Mouse (Mus musculus) gonadal fat pad, adult 2 months (tissue): Measurements from ENCODE around the gene Fam161b. TPM values are rescaled to one million over a fixed set of nuclear protein-coding genes. Genes with fewer than 3 reads are reported as not detected.

ENCODE experiments used
- DNase-seq: peaks from one replicate; pipeline ENCODE4 v3.0.0-alpha.2; 2012; ENCODE audit warnings: low read depth
- polyA plus RNA-seq: library from polyadenylated mRNA; depleted of rRNA; stranded (reverse); fragments of >200 nt; gene quantifications from 2 replicates; pipeline ENCODE4 v1.2.3, GENCODE M21; 2012; rRNA removed

Fam161b gene
- polyA plus RNA-seq: 1.2 and 1.3 TPM in 2 replicates

DNA sequence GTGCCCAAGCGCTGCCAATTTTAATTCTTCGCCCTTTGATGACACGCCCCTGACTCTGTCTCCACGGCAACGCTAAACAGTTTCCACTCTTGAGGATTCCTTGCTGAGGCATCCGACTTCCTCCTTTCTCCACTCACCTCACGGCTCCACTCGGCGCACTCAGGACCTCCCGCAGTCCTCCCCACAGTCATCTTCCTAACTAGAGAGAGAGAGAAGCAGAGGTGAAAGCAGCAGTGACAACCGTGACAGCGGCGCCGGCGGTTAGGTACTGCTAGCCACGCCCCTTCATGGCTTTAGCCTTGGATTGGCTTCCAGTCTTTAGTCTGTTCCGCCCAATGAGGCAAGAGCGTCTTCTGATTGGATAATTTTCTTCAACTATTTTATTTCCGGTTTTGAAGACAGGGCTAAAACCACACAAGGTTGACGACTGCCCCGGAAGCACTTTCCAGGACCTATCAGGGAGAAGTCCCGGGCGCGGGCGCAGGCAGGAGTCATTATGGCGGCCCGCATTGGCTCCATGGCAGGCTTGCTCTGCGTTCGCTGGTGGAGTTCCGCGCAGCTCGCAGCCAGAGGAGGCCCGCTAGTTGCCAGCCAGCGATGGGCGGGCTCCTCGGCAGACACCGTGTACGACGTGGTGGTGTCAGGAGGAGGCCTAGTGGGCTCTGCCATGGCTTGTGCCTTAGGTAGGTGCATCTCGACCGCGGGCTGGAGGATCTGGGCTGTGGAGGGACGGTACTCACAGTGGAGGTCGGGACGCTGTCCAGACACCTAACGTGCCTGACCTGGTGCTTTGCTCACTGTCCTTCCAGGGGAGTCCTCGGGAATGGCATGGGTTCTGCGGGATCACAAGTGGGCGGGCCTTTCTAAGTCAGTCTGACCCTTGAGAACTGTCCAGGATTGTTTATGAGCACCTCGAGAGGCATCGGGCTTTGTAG is at the start of gene Fam161b, which contains the start of gene Coq6:
Gene Fam161b (minus strand): TSS at position 279 of the 935 bp plus-strand sequence.
Gene Coq6 (plus strand): TSS at position 103 of the 935 bp plus-strand sequence.
- peak; percentile 86 for DNase-seq

GRCm38 (mm10) chr12:84408819-84409507 is 47.3 kb upstream of the Fam161b start, which contains the start of the genes Entpd5 and Bbof1:
Gene Entpd5, minus strand, starts transcription at chr12:84409029.
Gene Bbof1, plus strand, starts transcription at chr12:84409071.
- no peak for DNase-seq

DNA sequence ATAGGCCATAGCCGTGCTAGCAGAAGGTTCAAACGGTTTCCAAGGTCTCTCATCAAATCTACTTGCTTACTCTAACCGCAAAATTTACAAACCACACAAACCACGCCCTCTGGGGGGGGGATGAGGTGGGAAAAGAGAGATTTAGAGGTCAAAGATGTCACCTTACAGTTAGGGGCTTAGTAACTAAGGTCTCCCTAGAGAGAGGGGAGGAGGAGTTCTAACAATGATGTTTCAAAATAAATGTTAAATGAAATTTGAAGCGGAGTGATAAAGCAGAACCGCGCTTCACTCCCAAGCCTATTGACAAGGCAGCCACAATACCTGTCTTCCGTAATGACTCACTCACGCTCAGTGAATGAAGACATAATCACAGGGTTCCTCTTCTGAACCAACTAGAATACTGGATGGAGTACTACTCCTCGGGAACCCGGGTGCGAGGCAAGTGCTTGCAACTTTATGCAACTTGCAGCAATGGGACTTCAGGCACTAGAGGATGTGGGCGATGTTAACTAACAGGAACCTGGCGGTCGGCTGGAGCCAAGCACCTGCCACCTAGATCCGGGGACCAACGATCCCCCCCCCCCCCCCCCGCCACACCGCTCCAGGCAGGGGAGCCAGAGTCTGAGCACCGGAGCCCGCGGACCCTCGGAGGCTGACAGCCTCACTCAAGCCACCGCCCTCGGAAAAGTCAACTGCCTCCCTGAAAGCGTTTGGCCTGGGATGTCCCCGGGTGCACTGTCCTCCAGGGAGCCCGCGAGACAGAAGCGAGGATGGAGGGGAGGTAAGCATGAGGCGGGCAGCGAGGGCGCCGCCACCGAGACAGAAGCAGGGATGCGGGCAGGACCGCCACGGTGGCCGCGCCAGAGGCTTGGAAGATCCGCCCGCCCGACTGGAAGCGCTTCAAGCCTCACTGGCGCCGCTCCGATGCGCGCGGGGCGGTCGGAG is 46.5 kb upstream of the Fam161b start:
- DNase-seq: no peak

DNA sequence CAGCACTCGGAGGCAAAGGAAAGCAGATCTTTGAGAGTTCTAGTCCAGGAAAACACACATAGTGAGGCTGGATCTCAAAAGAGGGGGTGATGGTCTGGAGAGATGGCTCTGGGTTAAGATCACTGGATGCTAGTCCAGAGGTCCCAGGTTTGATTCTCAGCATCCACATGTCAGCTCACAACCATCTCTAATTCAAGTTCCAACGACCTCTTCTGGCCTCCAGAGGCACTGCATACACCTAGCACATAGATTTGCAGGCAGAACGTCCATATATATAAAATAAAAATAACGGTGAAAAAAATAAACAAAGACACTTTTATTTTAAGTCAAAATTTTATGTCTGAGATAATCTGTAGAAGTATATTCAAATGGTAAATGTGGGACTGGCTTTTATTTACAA is 45.6 kb upstream of the Fam161b start:
- no peak for DNase-seq

- no peak for DNase-seq
Observed at GRCm38 (mm10) chr12:84404541-84404940, 42.9 kb upstream of the Fam161b start.

DNA sequence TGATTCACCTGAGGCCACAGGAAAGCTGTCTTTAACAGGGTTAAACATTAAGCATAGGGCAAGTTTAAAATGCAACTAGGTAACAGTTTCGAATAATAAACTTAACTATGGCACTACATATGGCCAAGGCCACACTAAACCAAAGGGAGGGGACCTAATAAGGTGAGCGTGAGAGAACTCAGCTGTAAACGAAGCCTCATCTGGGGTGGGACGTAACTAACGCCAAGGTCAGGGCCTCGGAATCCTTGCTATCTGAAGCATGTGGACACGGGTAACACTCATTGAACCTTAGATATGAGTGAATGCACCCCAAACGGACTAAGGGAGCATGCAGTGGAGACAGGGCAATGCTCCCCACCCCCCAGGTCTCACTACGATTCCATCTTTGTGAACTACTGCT is 41.3 kb upstream of the Fam161b start:
- DNase-seq: no peak

DNA sequence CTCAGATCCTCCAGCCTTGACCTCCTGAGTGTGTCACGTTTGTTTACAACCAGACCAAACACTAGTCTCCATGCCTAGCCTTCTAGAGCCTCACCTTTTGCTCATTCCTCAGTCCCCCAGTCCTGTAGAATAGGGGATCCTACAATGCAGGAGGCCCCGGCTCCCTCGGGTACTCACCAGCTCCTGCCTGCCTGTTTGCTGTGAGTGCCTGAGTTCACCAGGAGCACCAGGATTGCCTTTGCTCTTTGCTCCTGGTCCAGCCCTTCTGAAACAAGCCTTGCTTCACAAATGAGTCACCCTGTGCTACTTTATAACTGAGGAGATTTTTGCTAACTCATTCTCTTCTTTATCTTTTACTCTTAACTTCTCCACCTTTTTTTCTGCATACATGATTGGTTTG is 39.0 kb upstream of the Fam161b start:
- no peak for DNase-seq

GRCm38 (mm10) chr12:84400068-84400467 is 38.4 kb upstream of the Fam161b start:
- DNase-seq: no peak

DNA sequence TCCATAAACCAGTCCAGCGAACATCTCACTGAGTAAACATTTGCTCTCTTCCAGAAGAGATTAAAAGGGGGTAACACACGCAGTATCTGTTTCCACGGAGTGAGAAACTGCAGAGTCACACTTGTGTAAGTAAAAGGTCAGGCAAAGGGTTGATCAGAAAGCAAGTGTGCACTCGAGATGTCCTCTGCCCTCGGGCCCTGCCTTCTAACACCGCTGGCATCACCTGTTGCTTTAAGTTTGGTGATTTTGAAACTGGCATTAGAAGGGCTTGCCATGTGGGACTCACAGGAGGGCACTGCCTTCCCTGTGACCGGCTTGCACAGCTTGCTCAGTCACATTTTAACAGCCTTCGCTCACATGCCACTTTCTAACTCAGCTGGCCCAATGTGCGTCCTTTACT is 38.0 kb upstream of the Fam161b start:
- DNase-seq: no peak

- DNase-seq: no peak
Observed at GRCm38 (mm10) chr12:84399135-84399534, 37.5 kb upstream of the Fam161b start.

- no peak for DNase-seq
Observed at GRCm38 (mm10) chr12:84398629-84399028, 37.0 kb upstream of the Fam161b start.

DNA sequence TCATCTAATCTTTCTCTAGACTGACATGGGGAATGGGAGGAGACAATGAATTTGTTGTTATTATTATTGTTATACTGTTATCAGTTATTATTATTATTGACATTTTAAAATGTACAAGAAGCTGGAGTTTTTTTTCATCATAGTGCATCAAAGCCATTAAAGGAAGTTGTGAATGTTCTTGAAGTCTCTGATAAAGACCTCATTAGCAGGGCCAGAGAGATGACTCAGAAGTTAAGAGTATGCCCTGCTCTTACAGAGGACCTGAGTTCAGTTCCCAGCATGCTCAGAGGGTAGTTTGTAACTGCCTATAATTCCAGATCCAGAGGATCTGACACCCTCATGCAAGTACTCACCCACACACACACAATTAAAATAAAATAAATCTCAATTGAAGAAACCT is 36.1 kb upstream of the Fam161b start:
- no peak for DNase-seq

- DNase-seq: no peak
Observed at GRCm38 (mm10) chr12:84396947-84397679, 35.5 kb upstream of the Fam161b start.

DNA sequence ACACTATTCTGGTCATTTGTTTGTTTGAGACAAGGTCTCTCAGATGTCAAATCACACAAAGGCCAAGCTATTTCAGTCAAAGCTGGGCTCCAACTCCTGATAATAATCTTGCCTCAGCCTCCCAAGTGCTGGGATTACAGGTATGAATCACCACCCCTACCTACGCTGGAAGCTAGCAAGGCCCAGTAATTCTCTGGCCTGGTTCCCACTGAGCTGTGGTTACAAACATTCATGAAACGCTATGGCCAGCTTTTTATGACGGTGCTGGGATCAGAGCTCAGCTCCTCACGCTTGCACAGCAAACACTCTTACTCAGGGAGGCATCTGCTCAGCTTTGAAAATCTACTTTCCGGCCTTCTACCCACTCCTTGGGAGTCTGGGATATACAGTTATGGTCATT is 32.2 kb upstream of the Fam161b start:
- no peak for DNase-seq

GRCm38 (mm10) chr12:84392681-84393080 is 31.0 kb upstream of the Fam161b start:
- no peak for DNase-seq

- DNase-seq: no peak
Observed at GRCm38 (mm10) chr12:84390336-84390735, 28.7 kb upstream of the Fam161b start.

DNA sequence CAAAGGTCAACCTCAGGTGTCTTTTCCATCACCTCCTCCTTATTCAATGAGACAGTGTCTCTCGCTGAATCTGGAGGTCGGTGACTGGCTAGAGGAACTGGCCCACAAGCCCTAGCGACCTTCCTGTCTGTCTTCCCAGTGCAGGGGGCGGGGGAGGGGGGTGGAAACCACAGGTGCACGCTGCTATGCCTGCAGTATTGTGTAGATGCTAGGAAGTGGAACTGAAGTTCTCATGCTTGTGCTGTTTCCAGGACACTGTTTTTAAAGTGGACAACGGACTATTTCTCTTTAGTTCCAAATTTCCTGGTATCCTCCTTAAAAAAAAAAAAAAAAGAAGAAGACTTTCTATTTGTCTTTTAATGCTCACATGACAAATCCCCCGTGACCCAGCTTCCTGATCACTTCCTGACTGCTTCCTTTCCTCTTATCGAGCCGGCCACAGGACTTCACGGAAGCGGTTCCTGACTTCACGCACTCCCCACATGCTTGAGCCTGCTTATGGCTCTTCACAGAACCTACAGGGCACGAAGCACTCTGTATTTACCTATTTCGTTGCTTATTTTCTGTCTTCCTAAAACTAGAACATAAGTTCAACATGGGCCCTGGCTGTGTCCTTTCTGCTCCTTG is 27.3 kb upstream of the Fam161b start:
- DNase-seq: no peak

GRCm38 (mm10) chr12:84388097-84388496 is 26.5 kb upstream of the Fam161b start:
- DNase-seq: no peak

DNA sequence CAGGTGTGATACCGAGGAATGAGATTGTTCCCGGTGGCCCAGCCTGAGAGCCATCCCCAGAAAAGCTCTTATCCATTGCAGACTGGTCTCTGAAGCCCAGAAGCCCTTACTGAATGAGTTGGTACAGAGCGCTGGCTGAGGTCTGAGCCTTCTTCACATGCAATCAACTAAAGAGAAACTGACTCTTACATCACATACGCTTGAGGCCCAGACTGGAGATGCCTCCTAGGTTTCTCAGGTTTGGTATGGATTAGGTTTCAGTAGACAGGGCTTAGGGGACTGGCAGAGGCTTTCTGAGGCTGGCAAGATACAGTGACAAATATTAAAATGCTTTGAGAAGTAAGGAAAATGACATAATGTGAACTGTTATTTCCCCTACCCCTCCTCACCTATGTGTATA is 23.8 kb upstream of the Fam161b start:
- DNase-seq: no peak

- DNase-seq: peak; percentile 99
Observed at GRCm38 (mm10) chr12:84384644-84385081, 23.0 kb upstream of the Fam161b start.
